Mouse (Mus musculus) limb, embryonic 12.5 days (tissue): ENCODE measurements at regions not wholly inside any gene's neighbourhood (a gene's known extent, or its start where the extent isn't known, plus 50 kb on each side); places are given as distances from the start of the nearest gene placed in this dataset.
"Not testable (repeated sequence)": the region's sequence is repeated elsewhere in the genome, so short reads cannot be mapped to it uniquely, and the experiment has no call there.

Experiments
- ATAC-seq: fragments of 200-750 bp; cut with Nextera tagmentation; 2 replicates; pipeline ENCODE4 v1.8.0; 2017; ENCODE audit warnings: low read depth, moderate TSS enrichment; ENCODE audit not compliant: insufficient number of reproducible peaks, insufficient read depth, low FRiP score, low TSS enrichment
- H3K27ac ChIP-seq: fragments of 300-500 bp; sonication (generic); 2 replicates; pipeline ENCODE4 v1.5.1; 2016; ENCODE audit warnings: mild to moderate bottlenecking, moderate library complexity
- H3K27me3 ChIP-seq: fragments of 300-500 bp; sonication (generic); 2 replicates; pipeline ENCODE4 v1.6.1; 2016; ENCODE audit warnings: mild to moderate bottlenecking, moderate library complexity
- H3K36me3 ChIP-seq: fragments of 300-500 bp; sonication (generic); 2 replicates; pipeline ENCODE4 v1.6.1; 2016; ENCODE audit warnings: mild to moderate bottlenecking, moderate library complexity
- H3K4me1 ChIP-seq: fragments of 300-500 bp; sonication (generic); replicated peaks from 2 replicates; pipeline ENCODE4 v1.6.1; 2016
- H3K4me2 ChIP-seq: fragments of 300-500 bp; sonication (generic); 2 replicates; pipeline ENCODE4 v1.6.1; 2016; ENCODE audit warnings: mild to moderate bottlenecking, moderate library complexity
- H3K4me3 ChIP-seq: fragments of 300-500 bp; sonication (generic); replicated peaks from 2 replicates; pipeline ENCODE4 v1.5.1; 2016; ENCODE audit warnings: mild to moderate bottlenecking
- H3K9ac ChIP-seq: fragments of 300-500 bp; sonication (generic); replicated peaks from 2 replicates; pipeline ENCODE4 v1.6.1; 2016; ENCODE audit warnings: mild to moderate bottlenecking, moderate library complexity
- H3K9me3 ChIP-seq: fragments of 300-500 bp; sonication (generic); 2 replicates; pipeline ENCODE4 v1.6.1; 2016; ENCODE audit warnings: mild to moderate bottlenecking, moderate library complexity
- WGBS: fragments of 180-500 bp; shearing (Covaris S2); methylation state at CpG from one replicate; pipeline ENCODE4 v1.1.7; 2016; 5-methylcytosine and 5-hydroxymethylcytosine counted together

GRCm38 (mm10) chr16:20854696-20855213 is 120.4 kb upstream of the Thpo start:
- Histone ChIP-seq H3K4me1 (peaks cover 6% of the 10 kb centered on the region), H3K4me2 (no peak overlapping the region), H3K36me3 (no peaks in the 10 kb centered on the region), H3K4me3 (no peak overlapping the region), H3K9ac (no peak overlapping the region), H3K9me3 (no peaks in the 10 kb centered on the region), H3K27me3 (no peaks in the 10 kb centered on the region), H3K27ac (no peak overlapping the region)
- 62% methylated on average over 1 of the region's 1 CpGs for WGBS
- ATAC-seq: no peak

GRCm38 (mm10) chr16:20838151-20838550 is 103.8 kb upstream of the Thpo start:
- no peak for ATAC-seq
- Histone ChIP-seq H3K4me2 (no peak overlapping the region), H3K27ac (no peak overlapping the region), H3K9ac (no peak overlapping the region), H3K36me3 (no peaks in the 10 kb centered on the region), H3K4me1 (peaks cover 15% of the 10 kb centered on the region; the same call in 1 of the 2 replicates), H3K27me3 (no peaks in the 10 kb centered on the region), H3K9me3 (no peaks in the 10 kb centered on the region), H3K4me3 (no peak overlapping the region)
- 7% methylated on average over 2 of the region's 2 CpGs for WGBS

- H3K9ac ChIP-seq: no peak overlapping the region
- H3K36me3 ChIP-seq: no peaks in the 10 kb centered on the region
- WGBS: 30% methylated on average over 5 of the region's 5 CpGs
- H3K27me3 ChIP-seq: no peaks in the 10 kb centered on the region
- ATAC-seq: no peak
- no peak overlapping the region for H3K4me2 ChIP-seq
- H3K9me3 ChIP-seq: no peaks in the 10 kb centered on the region
- peak overlapping the region; percentile 37; the same call in 1 of the 2 replicates for H3K27ac ChIP-seq
- H3K4me1 ChIP-seq: peaks cover 15% of the 10 kb centered on the region; the same call in 1 of the 2 replicates
- H3K4me3 ChIP-seq: no peak overlapping the region
Observed at GRCm38 (mm10) chr16:20836866-20837265, 102.6 kb upstream of the Thpo start.

GRCm38 (mm10) chr16:20833838-20834237 is 99.5 kb upstream of the Thpo start:
- not testable (repeated sequence) for ATAC-seq, H3K27me3 ChIP-seq
- WGBS: 82% methylated on average over 10 of the region's 10 CpGs

GRCm38 (mm10) chr16:20833301-20833700 is 99.0 kb upstream of the Thpo start:
- Histone ChIP-seq H3K27ac (no peak overlapping the region), H3K36me3 (no peaks in the 10 kb centered on the region), H3K27me3 (no peaks in the 10 kb centered on the region), H3K9ac (no peak overlapping the region), H3K4me1 (peaks cover 21% of the 10 kb centered on the region), H3K4me3 (no peak overlapping the region), H3K4me2 (no peak overlapping the region), H3K9me3 (no peaks in the 10 kb centered on the region)
- WGBS: 83% methylated on average over 8 of the region's 8 CpGs
- no peak for ATAC-seq

More at GRCm38 (mm10) chr16:20833838-20834237, 99.5 kb upstream of the Thpo start:
- not testable (repeated sequence) for H3K36me3 ChIP-seq, H3K4me3 ChIP-seq, H3K27ac ChIP-seq, H3K9ac ChIP-seq, H3K4me2 ChIP-seq, H3K9me3 ChIP-seq
- peaks cover 22% of the 10 kb centered on the region for H3K4me1 ChIP-seq

GRCm38 (mm10) chr16:20829732-20830435 is 95.6 kb upstream of the Thpo start:
- Histone ChIP-seq H3K27ac (no peak overlapping the region), H3K9me3 (no peaks in the 10 kb centered on the region), H3K4me1 (peaks cover 13% of the 10 kb centered on the region), H3K27me3 (no peaks in the 10 kb centered on the region), H3K9ac (no peak overlapping the region), H3K4me3 (no peak overlapping the region), H3K36me3 (no peaks in the 10 kb centered on the region), H3K4me2 (no peak overlapping the region)
- peak; percentile 56; the same call in 1 of the 2 replicates for ATAC-seq
- WGBS: 50% methylated on average over 6 of the region's 6 CpGs

GRCm38 (mm10) chr16:20828996-20829731 is 94.9 kb upstream of the Thpo start:
- no peaks in the 10 kb centered on the region for H3K9me3 ChIP-seq
- peaks cover 13% of the 10 kb centered on the region for H3K4me1 ChIP-seq
- ATAC-seq: no peak
- H3K9ac ChIP-seq: no peak overlapping the region
- no peak overlapping the region for H3K27ac ChIP-seq
- no peaks in the 10 kb centered on the region for H3K36me3 ChIP-seq
- H3K27me3 ChIP-seq: no peaks in the 10 kb centered on the region
- WGBS: 74% methylated on average over 5 of the region's 5 CpGs
- H3K4me3 ChIP-seq: no peak overlapping the region
- no peak overlapping the region for H3K4me2 ChIP-seq

GRCm38 (mm10) chr16:20824226-20824625 is 89.9 kb upstream of the Thpo start:
- WGBS: 71% methylated on average over 7 of the region's 7 CpGs
- no peaks in the 10 kb centered on the region for H3K27me3 ChIP-seq
- no peaks in the 10 kb centered on the region for H3K36me3 ChIP-seq
- H3K9me3 ChIP-seq: no peaks in the 10 kb centered on the region
- H3K4me3 ChIP-seq: no peak overlapping the region
- H3K4me1 ChIP-seq: peaks cover 6% of the 10 kb centered on the region; the same call in 1 of the 2 replicates
- H3K27ac ChIP-seq: no peak overlapping the region
- no peak overlapping the region for H3K9ac ChIP-seq
- no peak for ATAC-seq
- H3K4me2 ChIP-seq: no peak overlapping the region

GRCm38 (mm10) chr16:20820939-20821338 is 86.6 kb upstream of the Thpo start:
- H3K36me3 ChIP-seq: no peaks in the 10 kb centered on the region
- H3K4me1 ChIP-seq: peaks cover 13% of the 10 kb centered on the region
- no peak overlapping the region for H3K4me2 ChIP-seq
- no peak overlapping the region for H3K27ac ChIP-seq
- H3K27me3 ChIP-seq: no peaks in the 10 kb centered on the region
- no peak overlapping the region for H3K4me3 ChIP-seq
- peaks cover 4% of the 10 kb centered on the region; the same call in 1 of the 2 replicates for H3K9me3 ChIP-seq
- ATAC-seq: no peak
- no peak overlapping the region for H3K9ac ChIP-seq

- Histone ChIP-seq H3K4me2 (no peak overlapping the region), H3K27ac (no peak overlapping the region), H3K4me3 (no peak overlapping the region), H3K27me3 (no peaks in the 10 kb centered on the region), H3K4me1 (peaks cover 13% of the 10 kb centered on the region), H3K9ac (no peak overlapping the region), H3K9me3 (peaks cover 8% of the 10 kb centered on the region; the same call in 1 of the 2 replicates), H3K36me3 (no peaks in the 10 kb centered on the region)
- no peak for ATAC-seq
- WGBS: 75% methylated on average over 3 of the region's 3 CpGs
Observed at GRCm38 (mm10) chr16:20819568-20819967, 85.3 kb upstream of the Thpo start.

- Histone ChIP-seq H3K4me1 (peaks cover 13% of the 10 kb centered on the region), H3K27me3 (no peaks in the 10 kb centered on the region), H3K9ac (no peak overlapping the region), H3K4me3 (no peak overlapping the region), H3K4me2 (0 out of 2 replicates have a peak overlapping the region, but pooled peaks have one; percentile 10), H3K9me3 (peaks cover 8% of the 10 kb centered on the region; the same call in 1 of the 2 replicates), H3K36me3 (no peaks in the 10 kb centered on the region), H3K27ac (0 out of 2 replicates have a peak overlapping the region, but pooled peaks have one; percentile 4)
- no peak for ATAC-seq
- WGBS: 28% methylated on average over 5 of the region's 5 CpGs
Observed at GRCm38 (mm10) chr16:20818711-20819189, 84.4 kb upstream of the Thpo start.
